Mouse (Mus musculus) thymus, adult 2 months (tissue): ENCODE results near the gene Trip10. TPM values are rescaled to one million over a fixed set of nuclear protein-coding genes. Genes with fewer than 3 reads are reported as not detected.

Source experiments
- DNase-seq: peaks from one replicate; pipeline ENCODE4 v3.0.0; 2021
- H3K27ac ChIP-seq: fragments of 200-500 bp; 2 replicates; pipeline ENCODE4 v1.5.1; 2012; ENCODE audit warnings: low read length, control low read depth; ENCODE audit not compliant: control insufficient read depth, insufficient read depth
- H3K27me3 ChIP-seq: fragments of 200-500 bp; 2 replicates; pipeline ENCODE4 v1.6.1; 2012; ENCODE audit warnings: mild to moderate bottlenecking, low read length, moderate library complexity, mixed read lengths; ENCODE audit not compliant: control insufficient read depth, insufficient read depth
- H3K36me3 ChIP-seq: fragments of 200-500 bp; 2 replicates; pipeline ENCODE4 v1.6.1; 2012; ENCODE audit warnings: mild to moderate bottlenecking, low read length, moderate library complexity; ENCODE audit not compliant: control insufficient read depth, insufficient read depth
- H3K4me1 ChIP-seq: fragments of 200-500 bp; replicated peaks from 2 replicates; pipeline ENCODE4 v1.6.1; 2012; ENCODE audit warnings: low read length; ENCODE audit not compliant: control insufficient read depth, insufficient read depth
- H3K4me3 ChIP-seq: fragments of 200-500 bp; 2 replicates; pipeline ENCODE4 v1.5.1; 2012; ENCODE audit warnings: mild to moderate bottlenecking, low read length, control low read depth, moderate library complexity; ENCODE audit not compliant: control insufficient read depth, insufficient read depth
- CTCF ChIP-seq: fragments of 200-500 bp; IDR thresholded peaks from 2 replicates; pipeline ENCODE4 v1.5.1; 2012; ENCODE audit warnings: mild to moderate bottlenecking, control low read depth, low read length, moderate library complexity, borderline replicate concordance; ENCODE audit not compliant: control insufficient read depth, poor library complexity, insufficient read depth; ENCODE audit errors: extremely low read depth
- POLR2A ChIP-seq: fragments of 200-500 bp; IDR thresholded peaks from 2 replicates; pipeline ENCODE4 v1.6.1; 2012; ENCODE audit warnings: mild to moderate bottlenecking, low read length, control low read depth, moderate library complexity; ENCODE audit not compliant: control insufficient read depth, poor library complexity, insufficient read depth; ENCODE audit errors: extremely low read depth
- WGBS: fragments of 180-500 bp; shearing (Covaris S2); methylation state at CpG from one replicate; pipeline ENCODE4 v1.1.7; 2018; 5-methylcytosine and 5-hydroxymethylcytosine counted together
- polyA plus RNA-seq: library from polyadenylated mRNA; depleted of rRNA; stranded (reverse); fragments of >200 nt; gene quantifications from 2 replicates; pipeline ENCODE4 v1.2.3, GENCODE M21; 2012; rRNA removed

The Trip10 gene
- polyA plus RNA-seq, 1 experiment, result 14.8 TPM

DNA sequence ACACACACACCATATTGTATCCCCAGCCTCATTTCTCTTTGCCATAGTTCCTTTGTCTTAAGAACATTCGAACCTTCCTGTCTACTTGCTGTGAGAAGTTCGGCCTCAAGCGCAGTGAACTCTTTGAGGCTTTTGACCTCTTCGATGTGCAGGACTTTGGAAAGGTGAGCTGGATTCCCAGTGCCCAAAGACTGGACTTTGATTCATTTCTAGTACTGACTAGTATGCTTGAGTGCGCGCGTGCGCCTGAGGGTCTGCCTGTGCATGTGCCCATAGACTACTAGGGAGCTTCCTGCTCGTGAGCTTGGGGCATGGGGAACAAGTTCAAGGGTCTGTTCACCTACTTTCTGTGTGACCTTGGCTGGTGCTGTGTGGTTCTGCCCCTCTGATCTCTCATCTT lies 46.7 kb downstream of the Trip10 start:
- WGBS, result 97% methylated on average over 9 of the region's 9 CpGs

DNA sequence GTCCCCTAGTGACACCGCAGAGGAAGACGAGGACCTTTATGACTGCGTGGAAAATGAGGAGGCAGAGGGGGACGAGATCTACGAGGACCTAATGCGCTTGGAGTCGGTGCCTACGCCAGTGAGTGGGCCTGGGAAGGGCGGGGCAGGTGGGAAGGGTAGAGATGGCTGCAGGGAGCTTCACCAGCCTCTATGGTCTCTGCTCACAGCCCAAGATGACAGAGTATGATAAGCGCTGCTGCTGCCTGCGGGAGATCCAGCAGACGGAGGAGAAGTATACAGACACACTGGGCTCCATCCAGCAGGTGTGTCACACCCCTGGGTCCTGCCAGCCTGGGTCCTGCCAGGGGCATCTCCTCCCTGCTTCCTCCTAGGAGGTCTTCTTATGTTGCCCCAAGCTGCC lies 47.8 kb downstream of the Trip10 start:
- no peak overlapping the region for H3K27ac ChIP-seq
- WGBS, result 96% methylated on average over 12 of the region's 12 CpGs
- H3K4me3 ChIP-seq, result no peak overlapping the region
- no peak for DNase-seq
- no peaks in the 10 kb centered on the region for H3K4me1 ChIP-seq
- no peaks in the 10 kb centered on the region for H3K27me3 ChIP-seq
- peaks cover 58% of the 10 kb centered on the region for H3K36me3 ChIP-seq
- TF ChIP-seq POLR2A, result no peak
- no peak for TF ChIP-seq CTCF

More for the DNA sequence above, 46.7 kb downstream of the Trip10 start:
- TF ChIP-seq CTCF (no peak), POLR2A (no peak)
- H3K27me3 ChIP-seq, result no peaks in the 10 kb centered on the region
- H3K36me3 ChIP-seq, result peaks cover 48% of the 10 kb centered on the region
- no peak overlapping the region for H3K4me3 ChIP-seq
- H3K4me1 ChIP-seq, result peaks cover 2% of the 10 kb centered on the region; the same call in 1 of the 2 replicates
- no peak for DNase-seq
- H3K27ac ChIP-seq, result no peak overlapping the region

DNA sequence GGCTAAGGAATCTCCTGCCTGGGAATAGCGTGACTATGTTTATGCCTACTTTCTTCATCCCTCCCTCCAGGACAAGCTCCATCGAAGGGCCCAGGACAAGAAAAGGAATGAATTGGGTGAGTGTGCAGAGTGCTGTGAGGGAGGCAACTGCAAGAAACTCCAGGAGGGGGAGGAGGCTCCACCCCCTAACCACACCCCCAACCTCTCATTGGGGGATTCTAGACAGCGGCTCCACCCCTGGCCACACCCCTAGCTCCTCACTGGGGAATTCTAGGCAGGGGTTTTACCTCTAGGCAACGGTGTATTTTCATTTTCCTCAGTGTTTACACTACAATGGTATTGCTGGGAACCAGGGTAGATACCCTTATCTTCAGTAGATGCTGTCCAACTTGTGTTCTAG lies 56.3 kb downstream of the Trip10 start:
- H3K4me3 ChIP-seq, result no peak overlapping the region
- peaks cover 94% of the 10 kb centered on the region for H3K36me3 ChIP-seq
- H3K4me1 ChIP-seq, result no peaks in the 10 kb centered on the region
- no peak overlapping the region for H3K27ac ChIP-seq
- 93% methylated on average over 4 of the region's 4 CpGs for WGBS
- DNase-seq, result peak; percentile 23
- no peak for TF ChIP-seq POLR2A
- no peak for TF ChIP-seq CTCF
- H3K27me3 ChIP-seq, result no peaks in the 10 kb centered on the region

DNA sequence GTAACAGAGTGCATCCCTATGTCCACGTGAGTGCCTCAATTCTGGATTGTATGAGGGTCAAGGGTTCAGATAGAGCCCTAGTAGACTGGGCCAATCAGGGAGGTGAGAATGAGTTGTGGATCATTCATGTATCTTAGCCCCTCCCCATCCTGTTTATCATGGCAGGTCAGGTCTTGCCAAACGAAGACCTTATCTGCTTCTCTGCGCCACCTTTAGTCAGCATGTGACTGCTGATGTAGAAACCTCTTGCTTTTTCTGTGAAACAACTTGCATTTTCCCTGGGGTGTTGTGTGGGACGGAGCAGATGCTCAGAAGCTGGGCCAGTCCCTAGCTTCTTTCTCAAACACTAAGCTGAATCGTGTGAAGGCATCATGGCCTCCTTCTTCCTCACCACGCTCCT lies 57.8 kb downstream of the Trip10 start:
- no peaks in the 10 kb centered on the region for H3K4me1 ChIP-seq
- 95% methylated on average over 6 of the region's 6 CpGs for WGBS
- H3K36me3 ChIP-seq, result peaks cover 92% of the 10 kb centered on the region
- H3K4me3 ChIP-seq, result no peak overlapping the region
- no peaks in the 10 kb centered on the region for H3K27me3 ChIP-seq
- no peak overlapping the region for H3K27ac ChIP-seq
- TF ChIP-seq POLR2A (no peak), CTCF (no peak)
- DNase-seq, result no peak

DNA sequence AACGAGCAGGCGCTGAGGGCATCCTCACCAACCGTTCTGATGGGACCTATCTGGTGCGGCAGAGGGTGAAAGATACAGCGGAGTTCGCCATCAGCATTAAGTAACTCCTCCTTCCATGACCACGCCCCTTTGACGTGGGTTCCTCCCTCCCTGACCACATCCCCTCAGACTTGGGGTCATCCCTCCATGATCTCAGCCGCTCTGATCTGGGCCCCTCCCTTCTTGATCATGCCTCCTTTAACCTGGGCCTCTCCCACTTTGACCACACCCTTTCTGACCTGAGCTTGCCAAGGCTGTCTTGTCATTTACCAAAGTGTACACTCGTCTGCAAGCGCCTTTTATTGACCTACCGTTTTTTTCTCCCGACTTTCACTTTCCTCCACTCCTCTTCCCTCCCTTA lies 62.5 kb downstream of the Trip10 start:
- 78% methylated on average over 13 of the region's 13 CpGs for WGBS
- Histone ChIP-seq H3K36me3 (peaks cover 92% of the 10 kb centered on the region), H3K4me1 (no peaks in the 10 kb centered on the region), H3K27ac (no peak overlapping the region), H3K27me3 (no peaks in the 10 kb centered on the region), H3K4me3 (no peak overlapping the region)
- TF ChIP-seq POLR2A (no peak), CTCF (no peak)
- no peak for DNase-seq

Other genes with a start within 250 kb of the Trip10 start
- not detected in 2 replicates for gene Pspn, start 249.4 kb upstream of the Trip10 start, polyA plus RNA-seq
- 40.8 and 42.9 TPM in 2 replicates for gene Gtf2f1, start 238.2 kb upstream of the Trip10 start, polyA plus RNA-seq
- 0.08 TPM in 1 of 2 replicates, not detected in the other for gene Gm17949, start 238.0 kb upstream of the Trip10 start, polyA plus RNA-seq
- 229 and 259 TPM in 2 replicates for gene Khsrp, start 217.9 kb upstream of the Trip10 start, polyA plus RNA-seq
- 0.22 and 0.38 TPM in 2 replicates for gene Slc25a41, start 207.8 kb upstream of the Trip10 start, polyA plus RNA-seq
- gene Crb3, start 190.3 kb upstream of the Trip10 start, polyA plus RNA-seq, result 3.4 and 5.9 TPM in 2 replicates
- gene Slc25a23, start 189.6 kb upstream of the Trip10 start, polyA plus RNA-seq, result 76.5 and 93.2 TPM in 2 replicates
- 176 and 196 TPM in 2 replicates for gene Dennd1c, start 170.9 kb upstream of the Trip10 start, polyA plus RNA-seq
- 5.5 and 5.7 TPM in 2 replicates for gene Tubb4a, start 161.7 kb upstream of the Trip10 start, polyA plus RNA-seq
- gene Tnfsf9, start 144.1 kb upstream of the Trip10 start, polyA plus RNA-seq, result 10.2 and 12.3 TPM in 2 replicates
- gene Cd70, start 99.7 kb upstream of the Trip10 start, polyA plus RNA-seq, result 10.5 and 11.0 TPM in 2 replicates
- gene Tnfsf14, start 55.3 kb upstream of the Trip10 start, polyA plus RNA-seq, result 6.5 and 6.7 TPM in 2 replicates
- 139 and 152 TPM in 2 replicates for gene C3, start 21.3 kb upstream of the Trip10 start, polyA plus RNA-seq
- gene Gpr108, start 1.0 kb upstream of the Trip10 start, polyA plus RNA-seq, result 62.4 and 63.9 TPM in 2 replicates
- 131 and 137 TPM in 2 replicates for gene Vav1, start 29.6 kb downstream of the Trip10 start, polyA plus RNA-seq
- gene Adgre1, start 109.2 kb downstream of the Trip10 start, polyA plus RNA-seq, result 20.5 and 20.8 TPM in 2 replicates